Comparison of ENCODE assay signal across 20 mouse cellular contexts in the genomic region with DNA sequence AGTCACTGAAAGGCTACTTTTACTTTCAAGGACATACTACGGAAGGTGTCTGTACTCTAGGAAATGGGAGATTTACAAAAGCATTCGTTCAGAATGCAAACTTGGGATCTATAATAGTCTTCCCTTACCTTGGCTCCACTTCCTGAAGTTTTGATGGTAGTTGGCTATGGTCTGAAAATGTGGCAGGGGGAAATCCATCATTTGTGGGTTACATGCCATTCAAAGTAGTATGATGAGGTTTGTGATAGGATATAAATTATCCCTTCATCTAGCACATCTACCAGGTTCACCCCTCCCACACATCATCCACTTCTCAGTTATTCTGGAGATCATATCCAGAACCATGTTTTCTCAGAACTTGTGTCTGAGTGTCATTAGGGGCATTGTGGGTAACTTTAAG.
"Had no signal": no experiment of that assay in that cellular context is flagged by ENCODE, and none has a peak within 500 bp of the region (broad histone marks: within the 10 kb centered on the region; RNA-seq: fewer than 3 reads in every experiment).

No protein-coding gene starts in this region.

- H3K4me2 ChIP-seq: lung, embryonic 15.5 days; midbrain, embryonic 12.5 days; midbrain, embryonic 15.5 days; neural tube, embryonic 12.5 days; neural tube, embryonic 15.5 days had no signal

- H3K27me3 ChIP-seq: lung, embryonic 15.5 days; midbrain, embryonic 15.5 days had no signal

- H3K9me3 ChIP-seq: lung, embryonic 15.5 days; midbrain, embryonic 12.5 days; midbrain, embryonic 15.5 days; neural tube, embryonic 12.5 days; neural tube, embryonic 15.5 days had no signal

- DNase-seq: layer of hippocampus, postnatal 36 days; lung, adult 18-20 months; lung, postnatal 10 days; lung, postnatal 36 days; right cerebral cortex, adult 18-20 months; right cerebral cortex, postnatal 14 days; right cerebral cortex, postnatal 4 days; thymus, adult 2 months; thymus, postnatal 14 days; thymus, postnatal 4 days had no signal

- H3K36me3 ChIP-seq: lung, embryonic 15.5 days; midbrain, embryonic 12.5 days; midbrain, embryonic 15.5 days; neural tube, embryonic 12.5 days; neural tube, embryonic 15.5 days had no signal

- H3K27ac ChIP-seq: left cerebral cortex, adult 2 months; liver, embryonic 14.5 days; midbrain, embryonic 12.5 days; midbrain, embryonic 15.5 days; neural tube, embryonic 12.5 days; neural tube, embryonic 15.5 days; stomach, postnatal 0 days had no signal

- H3K9ac ChIP-seq: liver, embryonic 14.5 days; lung, embryonic 15.5 days; midbrain, embryonic 12.5 days; midbrain, embryonic 15.5 days; neural tube, embryonic 12.5 days; neural tube, embryonic 15.5 days had no signal

- H3K4me3 ChIP-seq: left cerebral cortex, adult 2 months; lung, embryonic 15.5 days; megakaryocyte, embryonic 14.5 days; midbrain, embryonic 12.5 days; midbrain, embryonic 15.5 days; neural tube, embryonic 12.5 days; neural tube, embryonic 15.5 days had no signal

- H3K4me1 ChIP-seq: midbrain, embryonic 12.5 days; midbrain, embryonic 15.5 days had no signal

- ATAC-seq: intestine, embryonic 16.5 days; midbrain, embryonic 15.5 days had no signal
